Mouse (Mus musculus): ENCODE measurements at regions not wholly inside any gene's neighbourhood (a gene's known extent, or its start where the extent isn't known, plus 50 kb on each side); places are given as distances from the start of the nearest gene placed in this dataset.

DNA sequence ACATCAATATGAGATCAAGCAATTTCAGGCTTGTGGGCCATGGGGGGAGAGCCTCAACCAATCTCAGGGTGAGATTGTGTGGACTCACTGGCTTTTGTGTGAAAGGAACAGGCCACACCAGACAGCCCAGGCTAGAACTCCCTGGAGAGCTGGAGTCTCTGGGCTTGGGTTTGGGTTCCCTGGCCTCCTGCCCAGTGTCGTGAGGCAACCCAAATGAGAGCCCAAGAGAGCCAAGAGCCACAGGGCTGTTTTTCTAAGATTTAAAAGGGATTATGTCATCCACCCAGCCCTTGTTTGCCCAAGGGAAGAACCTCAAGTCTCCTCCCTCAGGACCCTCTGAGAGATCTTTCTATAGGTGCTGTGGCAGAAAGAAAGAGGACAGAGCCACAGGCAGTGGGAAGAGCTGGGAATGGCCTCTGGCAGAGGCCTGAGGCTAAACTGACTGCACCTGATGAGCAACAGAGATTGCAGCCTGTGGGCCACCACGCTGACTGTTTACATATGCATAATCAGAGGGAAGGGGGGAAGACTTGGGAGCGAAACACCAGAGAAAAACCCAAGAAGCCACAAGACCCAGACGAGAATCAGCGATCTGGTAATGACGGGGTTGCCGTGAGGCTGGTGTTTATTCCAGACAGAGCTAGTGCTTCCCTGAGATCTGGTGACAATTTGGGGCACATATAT lies 92.1 kb downstream of the Bcl2l11 start:
- Histone ChIP-seq H3K27me3 (ENCODE audit: control insufficient read depth, insufficient read depth, low read depth, low read length) (no peaks in the 10 kb centered on the region), H3K9ac (ENCODE audit: low read depth, low read length) (no peak overlapping the region), H3K4me3 (ENCODE audit: low read depth, low read length) (no peak overlapping the region), H3K9me3 (replicated peaks; ENCODE audit: control insufficient read depth, low read length) (no peaks in the 10 kb centered on the region), H3K4me2 (ENCODE audit: low read depth, low read length) (no peak overlapping the region), H3K36me3 (ENCODE audit: control insufficient read depth, insufficient read depth) (no peaks in the 10 kb centered on the region), H3K27ac (ENCODE audit: low read length) (no peak overlapping the region), H3K4me1 (ENCODE audit: control insufficient read depth, low read depth, low read length) (no peaks in the 10 kb centered on the region)
- no peak for ATAC-seq (ENCODE audit: low read depth)
- WGBS (ENCODE audit: insufficient replicate concordance), result 54% methylated on average over 7 of the region's 7 CpGs

DNA sequence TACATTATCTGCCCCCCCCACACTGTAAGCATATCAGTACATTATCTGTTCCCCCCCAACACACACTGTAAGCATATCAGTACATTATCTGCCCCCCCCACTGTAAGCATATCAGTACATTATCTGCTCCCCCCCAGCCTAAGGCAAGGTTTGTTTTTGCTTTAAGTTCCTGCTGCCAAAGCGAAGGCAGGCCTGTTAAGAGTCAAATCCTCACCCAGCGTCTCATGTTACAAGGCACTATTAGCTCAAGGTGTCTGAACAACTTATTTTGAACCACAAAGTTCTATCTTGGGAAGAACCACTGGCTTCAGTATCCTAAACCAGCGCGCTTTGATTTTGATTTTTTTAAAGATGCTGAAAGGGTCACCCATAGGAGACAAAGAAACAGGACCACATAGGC lies 93.1 kb downstream of the Bcl2l11 start:
- H3K4me2 ChIP-seq (ENCODE audit: low read depth, low read length), result no peak overlapping the region
- no peaks in the 10 kb centered on the region for H3K36me3 ChIP-seq (ENCODE audit: control insufficient read depth, insufficient read depth)
- H3K27me3 ChIP-seq (ENCODE audit: control insufficient read depth, insufficient read depth, low read depth, low read length), result no peaks in the 10 kb centered on the region
- H3K9me3 ChIP-seq (replicated peaks; ENCODE audit: control insufficient read depth, low read length), result no peaks in the 10 kb centered on the region
- no peak overlapping the region for H3K4me3 ChIP-seq (ENCODE audit: low read depth, low read length)
- H3K27ac ChIP-seq (ENCODE audit: low read length), result no peak overlapping the region
- ATAC-seq (ENCODE audit: low read depth), result no peak
- 81% methylated on average over 4 of the region's 4 CpGs for WGBS (ENCODE audit: insufficient replicate concordance)
- no peaks in the 10 kb centered on the region for H3K4me1 ChIP-seq (ENCODE audit: control insufficient read depth, low read depth, low read length)
- no peak overlapping the region for H3K9ac ChIP-seq (ENCODE audit: low read depth, low read length)

DNA sequence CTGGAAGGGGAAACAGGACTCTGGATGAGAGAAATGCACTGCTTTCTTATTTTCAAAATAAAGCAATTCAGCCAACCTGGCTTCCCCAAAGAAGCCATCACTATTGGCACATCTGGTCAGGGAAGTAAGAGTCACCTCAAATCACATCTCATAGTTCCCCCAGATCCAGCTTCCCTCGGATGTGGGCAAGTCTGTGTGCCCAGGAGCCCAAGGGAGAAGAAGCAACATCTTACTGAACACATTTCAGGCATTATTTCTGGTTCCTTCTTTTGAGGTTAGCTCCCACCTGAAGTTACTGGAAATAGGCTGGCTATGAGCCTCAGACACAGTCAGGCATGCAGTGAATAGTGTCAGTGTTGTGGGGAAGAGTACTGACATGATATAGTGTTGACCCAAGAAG lies 95.2 kb downstream of the Bcl2l11 start:
- no peaks in the 10 kb centered on the region for H3K27me3 ChIP-seq (ENCODE audit: control insufficient read depth, insufficient read depth, low read depth, low read length)
- H3K4me1 ChIP-seq (ENCODE audit: control insufficient read depth, low read depth, low read length), result no peaks in the 10 kb centered on the region
- no peak overlapping the region for H3K4me2 ChIP-seq (ENCODE audit: low read depth, low read length)
- no peak overlapping the region for H3K9ac ChIP-seq (ENCODE audit: low read depth, low read length)
- ATAC-seq (ENCODE audit: low read depth), result no peak
- no peak overlapping the region for H3K27ac ChIP-seq (ENCODE audit: low read length)
- no peaks in the 10 kb centered on the region for H3K36me3 ChIP-seq (ENCODE audit: control insufficient read depth, insufficient read depth)
- no peaks in the 10 kb centered on the region for H3K9me3 ChIP-seq (replicated peaks; ENCODE audit: control insufficient read depth, low read length)
- 9% methylated on average over 1 of the region's 1 CpGs for WGBS (ENCODE audit: insufficient replicate concordance)
- no peak overlapping the region for H3K4me3 ChIP-seq (ENCODE audit: low read depth, low read length)

DNA sequence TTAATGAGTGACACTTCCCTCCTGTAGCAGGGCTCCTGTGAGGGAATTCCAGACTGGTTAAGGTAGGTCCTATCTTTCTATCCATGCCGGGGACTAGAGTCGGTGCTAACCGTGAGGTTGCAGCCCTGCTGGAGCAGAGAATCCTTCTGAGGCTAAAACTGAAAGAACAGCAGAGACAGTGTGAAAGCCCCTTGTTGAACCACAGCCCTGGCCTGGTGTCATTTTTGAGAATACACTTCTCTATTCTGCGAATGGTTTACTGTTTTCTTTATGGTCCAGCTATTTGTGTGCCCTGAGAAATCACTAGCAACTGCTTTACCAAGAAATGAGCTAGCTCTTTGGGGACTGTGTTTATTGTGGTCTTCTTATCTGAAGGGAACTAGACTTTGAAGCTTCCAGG lies 95.8 kb downstream of the Bcl2l11 start:
- 54% methylated on average over 4 of the region's 4 CpGs for WGBS (ENCODE audit: insufficient replicate concordance)
- ATAC-seq (ENCODE audit: low read depth), result no peak

DNA sequence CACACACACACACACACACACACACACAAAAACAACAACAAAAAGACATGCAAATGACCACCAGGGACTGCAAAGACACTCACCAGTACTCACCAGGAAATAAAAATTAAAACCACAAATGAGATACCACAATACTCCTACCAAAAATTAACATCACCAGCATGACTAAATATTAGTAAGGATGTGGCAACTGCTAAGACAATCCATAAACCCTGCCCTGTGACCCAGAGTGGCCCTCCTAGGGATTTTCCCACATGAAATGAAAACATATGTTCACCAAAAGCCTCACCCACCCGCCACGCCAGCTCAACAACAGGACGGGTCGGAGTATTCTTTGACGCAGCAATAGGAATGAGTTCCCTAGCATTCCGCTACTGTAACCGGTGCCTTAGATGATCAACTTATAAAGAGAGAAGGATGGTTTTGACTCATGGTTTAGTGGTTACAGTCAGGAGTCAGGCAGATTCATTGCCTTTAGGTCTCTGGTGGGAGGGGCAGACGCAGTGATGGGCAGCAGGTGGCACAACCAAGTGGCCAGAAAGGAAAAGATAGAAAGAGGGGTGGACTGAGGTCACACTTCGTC lies 100.7 kb downstream of the Bcl2l11 start:
- Histone ChIP-seq H3K9ac (ENCODE audit: low read depth, low read length) (no peak overlapping the region), H3K36me3 (ENCODE audit: control insufficient read depth, insufficient read depth) (no peaks in the 10 kb centered on the region), H3K9me3 (replicated peaks; ENCODE audit: control insufficient read depth, low read length) (no peaks in the 10 kb centered on the region), H3K27me3 (ENCODE audit: control insufficient read depth, insufficient read depth, low read depth, low read length) (no peaks in the 10 kb centered on the region), H3K27ac (ENCODE audit: low read length) (no peak overlapping the region), H3K4me3 (ENCODE audit: low read depth, low read length) (no peak overlapping the region), H3K4me1 (ENCODE audit: control insufficient read depth, low read depth, low read length) (no peaks in the 10 kb centered on the region), H3K4me2 (ENCODE audit: low read depth, low read length) (no peak overlapping the region)
- WGBS (ENCODE audit: insufficient replicate concordance), result 80% methylated on average over 9 of the region's 9 CpGs
- no peak for ATAC-seq (ENCODE audit: low read depth)

More for the DNA sequence above, 95.8 kb downstream of the Bcl2l11 start:
- no peaks in the 10 kb centered on the region for H3K27me3 ChIP-seq (ENCODE audit: control insufficient read depth, insufficient read depth, low read depth, low read length)
- no peaks in the 10 kb centered on the region for H3K4me1 ChIP-seq (ENCODE audit: control insufficient read depth, low read depth, low read length)
- no peaks in the 10 kb centered on the region for H3K36me3 ChIP-seq (ENCODE audit: control insufficient read depth, insufficient read depth)
- no peak overlapping the region for H3K9ac ChIP-seq (ENCODE audit: low read depth, low read length)
- no peak overlapping the region for H3K4me2 ChIP-seq (ENCODE audit: low read depth, low read length)
- H3K9me3 ChIP-seq (replicated peaks; ENCODE audit: control insufficient read depth, low read length), result no peaks in the 10 kb centered on the region
- no peak overlapping the region for H3K27ac ChIP-seq (ENCODE audit: low read length)
- H3K4me3 ChIP-seq (ENCODE audit: low read depth, low read length), result no peak overlapping the region

DNA sequence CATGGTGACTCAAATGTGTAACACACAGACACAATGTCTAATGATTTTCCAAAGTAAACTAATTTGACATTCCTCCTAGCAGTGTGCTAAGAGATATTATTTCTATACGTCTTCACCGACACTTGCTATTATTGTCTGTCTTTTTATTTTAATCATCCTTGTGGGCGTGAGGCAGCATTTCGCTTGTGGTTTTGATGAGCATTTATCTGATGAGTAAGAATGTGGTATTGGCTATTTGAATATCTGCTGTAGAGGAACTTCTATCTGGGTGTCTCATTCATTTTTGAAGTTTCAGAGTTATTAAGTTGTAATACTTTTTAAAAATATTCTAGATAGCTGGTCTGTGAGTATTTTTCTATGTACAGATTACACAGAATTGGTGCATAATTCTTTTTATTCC lies 103.9 kb downstream of the Bcl2l11 start:
- Histone ChIP-seq H3K4me3 (ENCODE audit: low read depth, low read length) (no peak overlapping the region), H3K9ac (ENCODE audit: low read depth, low read length) (no peak overlapping the region), H3K27ac (ENCODE audit: low read length) (no peak overlapping the region), H3K27me3 (ENCODE audit: control insufficient read depth, insufficient read depth, low read depth, low read length) (no peaks in the 10 kb centered on the region), H3K36me3 (ENCODE audit: control insufficient read depth, insufficient read depth) (no peaks in the 10 kb centered on the region), H3K4me2 (ENCODE audit: low read depth, low read length) (no peak overlapping the region), H3K9me3 (replicated peaks; ENCODE audit: control insufficient read depth, low read length) (no peaks in the 10 kb centered on the region), H3K4me1 (ENCODE audit: control insufficient read depth, low read depth, low read length) (no peaks in the 10 kb centered on the region; the same call in 1 of the 2 replicates)
- ATAC-seq (ENCODE audit: low read depth), result no peak
- 37% methylated on average over 4 of the region's 4 CpGs for WGBS (ENCODE audit: insufficient replicate concordance)

DNA sequence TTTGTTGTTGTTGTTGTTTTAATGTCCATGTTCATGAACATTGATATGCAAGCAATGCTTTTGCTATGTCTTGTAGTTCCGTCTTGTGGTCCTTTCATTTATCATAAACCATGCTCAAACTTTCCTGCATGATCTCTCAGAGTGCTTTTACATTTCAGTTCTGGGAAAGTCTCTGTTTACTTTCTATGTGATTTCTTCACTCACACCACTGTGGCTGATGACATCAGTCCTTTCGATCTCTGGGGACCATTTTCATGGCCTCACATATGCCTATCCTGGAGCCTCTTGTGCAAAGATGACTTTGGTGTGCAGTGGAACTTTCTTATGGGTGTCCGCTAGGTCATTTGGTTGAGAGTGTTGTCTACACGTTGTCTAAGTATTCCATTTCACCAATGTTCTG lies 105.1 kb downstream of the Bcl2l11 start:
- H3K27me3 ChIP-seq (ENCODE audit: control insufficient read depth, insufficient read depth, low read depth, low read length), result no peaks in the 10 kb centered on the region
- no peak overlapping the region for H3K9ac ChIP-seq (ENCODE audit: low read depth, low read length)
- no peak for ATAC-seq (ENCODE audit: low read depth)
- no peak overlapping the region for H3K4me2 ChIP-seq (ENCODE audit: low read depth, low read length)
- 66% methylated on average over 4 of the region's 4 CpGs for WGBS (ENCODE audit: insufficient replicate concordance)
- no peaks in the 10 kb centered on the region for H3K9me3 ChIP-seq (replicated peaks; ENCODE audit: control insufficient read depth, low read length)
- no peaks in the 10 kb centered on the region; the same call in 1 of the 2 replicates for H3K4me1 ChIP-seq (ENCODE audit: control insufficient read depth, low read depth, low read length)
- no peaks in the 10 kb centered on the region for H3K36me3 ChIP-seq (ENCODE audit: control insufficient read depth, insufficient read depth)
- no peak overlapping the region for H3K27ac ChIP-seq (ENCODE audit: low read length)
- no peak overlapping the region for H3K4me3 ChIP-seq (ENCODE audit: low read depth, low read length)

DNA sequence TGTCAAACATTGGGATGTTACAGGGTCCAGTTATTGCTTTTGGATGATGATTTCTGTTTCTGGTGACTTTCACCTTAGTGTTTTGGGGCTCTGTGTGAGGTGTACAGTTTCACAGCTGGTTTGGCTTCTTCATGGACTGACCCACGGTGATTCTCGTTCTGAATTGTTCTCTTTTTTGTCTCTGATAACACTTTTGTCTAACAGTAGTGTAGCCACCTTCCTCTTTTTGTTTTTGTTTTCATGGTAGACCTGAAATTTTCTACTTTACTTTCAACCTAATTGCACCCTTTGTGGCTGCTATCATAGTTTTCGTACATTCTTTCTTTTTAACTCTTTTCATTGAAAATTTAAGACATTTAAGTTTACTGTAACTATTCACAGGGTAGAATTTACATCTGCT lies 105.5 kb downstream of the Bcl2l11 start:
- no peaks in the 10 kb centered on the region for H3K27me3 ChIP-seq (ENCODE audit: control insufficient read depth, insufficient read depth, low read depth, low read length)
- no peak for ATAC-seq (ENCODE audit: low read depth)
- WGBS (ENCODE audit: insufficient replicate concordance), result 48% methylated on average over 3 of the region's 3 CpGs

DNA sequence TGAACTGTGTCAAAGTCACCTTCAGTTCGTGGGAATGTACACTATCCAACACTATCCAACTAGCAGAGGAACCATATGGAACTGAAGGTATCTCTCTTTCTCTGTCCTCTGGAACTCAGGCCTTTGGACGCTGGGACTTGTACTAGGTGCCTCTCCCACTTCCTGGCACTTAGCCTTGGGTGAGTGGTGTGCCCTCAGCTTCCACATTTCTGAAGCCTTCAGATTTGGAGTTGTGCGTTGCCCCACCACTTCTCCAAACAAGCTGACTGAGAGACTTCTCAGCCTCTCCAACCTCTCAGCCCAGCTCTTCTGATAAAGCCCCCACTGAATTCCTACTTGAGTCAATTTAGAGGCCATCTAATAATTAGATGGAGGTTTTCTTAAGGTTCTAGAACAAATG lies 106.2 kb downstream of the Bcl2l11 start:
- Histone ChIP-seq H3K36me3 (ENCODE audit: control insufficient read depth, insufficient read depth) (no peaks in the 10 kb centered on the region), H3K27ac (ENCODE audit: low read length) (no peak overlapping the region), H3K9me3 (replicated peaks; ENCODE audit: control insufficient read depth, low read length) (no peaks in the 10 kb centered on the region), H3K9ac (ENCODE audit: low read depth, low read length) (no peak overlapping the region), H3K4me3 (ENCODE audit: low read depth, low read length) (no peak overlapping the region), H3K27me3 (ENCODE audit: control insufficient read depth, insufficient read depth, low read depth, low read length) (no peaks in the 10 kb centered on the region), H3K4me1 (ENCODE audit: control insufficient read depth, low read depth, low read length) (no peaks in the 10 kb centered on the region; the same call in 1 of the 2 replicates), H3K4me2 (ENCODE audit: low read depth, low read length) (no peak overlapping the region)
- WGBS (ENCODE audit: insufficient replicate concordance), result 37% methylated on average over 3 of the region's 3 CpGs
- ATAC-seq (ENCODE audit: low read depth), result no peak

More for the DNA sequence above, 105.5 kb downstream of the Bcl2l11 start:
- Histone ChIP-seq H3K4me3 (ENCODE audit: low read depth, low read length) (no peak overlapping the region), H3K9me3 (replicated peaks; ENCODE audit: control insufficient read depth, low read length) (no peaks in the 10 kb centered on the region), H3K36me3 (ENCODE audit: control insufficient read depth, insufficient read depth) (no peaks in the 10 kb centered on the region), H3K4me2 (ENCODE audit: low read depth, low read length) (no peak overlapping the region), H3K4me1 (ENCODE audit: control insufficient read depth, low read depth, low read length) (no peaks in the 10 kb centered on the region; the same call in 1 of the 2 replicates), H3K9ac (ENCODE audit: low read depth, low read length) (no peak overlapping the region), H3K27ac (ENCODE audit: low read length) (no peak overlapping the region)

Data from liver, embryonic 16.5 days (tissue).